In genomic region chr17:17375581-17375980, GRCm38 (mm10) we compare ENCODE assay signal across 9 mouse cellular contexts. TPM values are rescaled to one million over a fixed set of nuclear protein-coding genes. Genes with fewer than 3 reads are reported as not detected.
A peak's percentile ranks its signal among the peaks of the same experiment; 100 is the strongest.
DNase-seq lines count a peak whose midpoint lies in the region; ATAC-seq and TF ChIP-seq lines count a peak whose summit lies in the region.
"Had no signal": no experiment of that assay in that cellular context is flagged by ENCODE, and none has a peak within 500 bp of the region (broad histone marks: within the 10 kb centered on the region; RNA-seq: fewer than 3 reads in every experiment).

No protein-coding gene starts in this region.

- 81% methylated on average over 3 of the region's 3 CpGs for WGBS in heart, postnatal 0 days
- WGBS in embryonic facial prominence, embryonic 11.5 days = 86% methylated on average over 3 of the region's 3 CpGs
- WGBS in intestine, embryonic 16.5 days = 84% methylated on average over 3 of the region's 3 CpGs
- 91% methylated on average over 3 of the region's 3 CpGs for WGBS in midbrain, postnatal 0 days

- H3K4me2 ChIP-seq in heart, postnatal 0 days (ENCODE audit: low read depth, low read length) = peak overlapping the region; percentile 91
- peak overlapping the region; percentile 39; the same call in 1 of the 2 replicates for H3K4me2 ChIP-seq in embryonic facial prominence, embryonic 11.5 days (ENCODE audit: low read depth, low read length)
- H3K4me2 ChIP-seq in intestine, embryonic 16.5 days (ENCODE audit: low read depth, low read length) = peak overlapping the region; percentile 58
- peak overlapping the region; percentile 5; the same call in 1 of the 2 replicates for H3K4me2 ChIP-seq in midbrain, postnatal 0 days (ENCODE audit: low read depth, low read length, poor library complexity, severe bottlenecking)

- no peak overlapping the region for H3K9ac ChIP-seq in heart, postnatal 0 days (replicated peaks; ENCODE audit: low read depth, low read length)
- H3K9ac ChIP-seq in embryonic facial prominence, embryonic 11.5 days (replicated peaks; ENCODE audit: low read length) = no peak overlapping the region
- H3K9ac ChIP-seq in intestine, embryonic 16.5 days (ENCODE audit: low read depth, low read length) = peak overlapping the region; percentile 74; the same call in 1 of the 2 replicates
- H3K9ac ChIP-seq in midbrain, postnatal 0 days (replicated peaks; ENCODE audit: low read length, poor library complexity, severe bottlenecking) = peak overlapping the region; percentile 67; the same call in 1 of the 2 replicates

- H3K27ac ChIP-seq in heart, postnatal 0 days (ENCODE audit: low read depth) = no peak overlapping the region
- no peak overlapping the region for H3K27ac ChIP-seq in embryonic facial prominence, embryonic 11.5 days (replicated peaks; ENCODE audit: low read depth, low read length)
- no peak overlapping the region for H3K27ac ChIP-seq in intestine, embryonic 16.5 days (ENCODE audit: low read length)
- no peak overlapping the region for H3K27ac ChIP-seq in midbrain, postnatal 0 days (ENCODE audit: low read depth, low read length)

- no peak for ATAC-seq in heart, postnatal 0 days (ENCODE audit: insufficient read depth, low read depth)
- ATAC-seq in embryonic facial prominence, embryonic 11.5 days (replicated peaks; ENCODE audit: insufficient number of reproducible peaks, low FRiP score, low TSS enrichment, low read depth) = no peak
- no peak for ATAC-seq in intestine, embryonic 16.5 days
- no peak for ATAC-seq in midbrain, postnatal 0 days (ENCODE audit: low FRiP score)

- no peak for TF ChIP-seq CTCF in heart, postnatal 0 days (IDR thresholded peaks at IDR 0.05; ENCODE audit: low read depth)
- no peak for TF ChIP-seq CTCF in midbrain, postnatal 0 days (IDR thresholded peaks at IDR 0.05)

- peaks cover 10% of the 10 kb centered on the region; the same call in 1 of the 2 replicates for H3K4me1 ChIP-seq in heart, postnatal 0 days (ENCODE audit: control insufficient read depth, insufficient read depth)
- H3K4me1 ChIP-seq in embryonic facial prominence, embryonic 11.5 days (ENCODE audit: control insufficient read depth, insufficient read depth, low read length) = no peaks in the 10 kb centered on the region
- 0 out of 2 replicates have a peak, but pooled peaks cover 7% of the 10 kb centered on the region for H3K4me1 ChIP-seq in intestine, embryonic 16.5 days (ENCODE audit: control insufficient read depth, insufficient read depth, low read length)
- peaks cover 6% of the 10 kb centered on the region; the same call in 1 of the 2 replicates for H3K4me1 ChIP-seq in midbrain, postnatal 0 days (ENCODE audit: insufficient read depth, low read length)

- no peaks in the 10 kb centered on the region for H3K9me3 ChIP-seq in heart, postnatal 0 days (replicated peaks; ENCODE audit: control insufficient read depth, low read length)
- no peaks in the 10 kb centered on the region for H3K9me3 ChIP-seq in embryonic facial prominence, embryonic 11.5 days (replicated peaks; ENCODE audit: control insufficient read depth, low read length)
- H3K9me3 ChIP-seq in intestine, embryonic 16.5 days (ENCODE audit: control insufficient read depth, low read length) = no peaks in the 10 kb centered on the region
- no peaks in the 10 kb centered on the region for H3K9me3 ChIP-seq in midbrain, postnatal 0 days (ENCODE audit: low read length)

- peak overlapping the region; percentile 88; the same call in 1 of the 2 replicates for H3K4me3 ChIP-seq in heart, postnatal 0 days (ENCODE audit: low read depth, low read length)
- H3K4me3 ChIP-seq in embryonic facial prominence, embryonic 11.5 days (ENCODE audit: low read depth, low read length) = peak overlapping the region; percentile 69; the same call in 1 of the 2 replicates
- peak overlapping the region; percentile 65 for H3K4me3 ChIP-seq in intestine, embryonic 16.5 days (ENCODE audit: low read length)
- no peak overlapping the region for H3K4me3 ChIP-seq in midbrain, postnatal 0 days (ENCODE audit: low read depth, low read length)

- DNase-seq in heart, postnatal 0 days (ENCODE audit: low spot score) = no peak
- no peak for DNase-seq in heart, adult 11 months
- no peak for DNase-seq in embryonic facial prominence, embryonic 11.5 days (ENCODE audit: low spot score)
- DNase-seq in midbrain, postnatal 0 days (ENCODE audit: low spot score) = no peak
- no peak for DNase-seq in spleen, postnatal 14 days (ENCODE audit: low spot score in 2 of 2)
- no peak for DNase-seq in adrenal gland, postnatal 14 days
- DNase-seq in cerebellum, postnatal 10 days = no peak

- peaks cover 16% of the 10 kb centered on the region for H3K36me3 ChIP-seq in heart, postnatal 0 days (replicated peaks; ENCODE audit: control insufficient read depth, insufficient read depth, low read length)
- no peaks in the 10 kb centered on the region; the same call in 1 of the 2 replicates for H3K36me3 ChIP-seq in embryonic facial prominence, embryonic 11.5 days (replicated peaks; ENCODE audit: control insufficient read depth, insufficient read depth, low read depth, low read length)
- H3K36me3 ChIP-seq in intestine, embryonic 16.5 days (ENCODE audit: control insufficient read depth, insufficient read depth, low read length) = peaks cover 6% of the 10 kb centered on the region; the same call in 1 of the 2 replicates
- H3K36me3 ChIP-seq in midbrain, postnatal 0 days (ENCODE audit: insufficient read depth, low read length) = 0 out of 2 replicates have a peak, but pooled peaks cover 2% of the 10 kb centered on the region

- no peak for TF ChIP-seq EP300 in heart, postnatal 0 days (IDR thresholded peaks at IDR 0.05; ENCODE audit: low read depth)

- H3K27me3 ChIP-seq in heart, postnatal 0 days (ENCODE audit: control insufficient read depth, insufficient read depth, low read length) = no peaks in the 10 kb centered on the region
- no peaks in the 10 kb centered on the region for H3K27me3 ChIP-seq in embryonic facial prominence, embryonic 11.5 days (ENCODE audit: control insufficient read depth, insufficient read depth, low read length)
- H3K27me3 ChIP-seq in intestine, embryonic 16.5 days (replicated peaks; ENCODE audit: control insufficient read depth, insufficient read depth, low read length) = no peaks in the 10 kb centered on the region
- H3K27me3 ChIP-seq in midbrain, postnatal 0 days (ENCODE audit: insufficient read depth, low read length) = no peaks in the 10 kb centered on the region

RNA-seq across cellular contexts. Expression of gene Riok2, which starts 1.5 kb away (rescaled TPM):
- total RNA-seq in heart, postnatal 0 days (2014; rRNA removed; ENCODE audit: low replicate concordance) = 27.7 and 34.1 TPM in 2 replicates
- polyA plus RNA-seq in heart, postnatal 0 days (2015; fragmentation: Nextera tagmentation; extraction: Ambion mirVana) = 21.2 and 21.4 TPM in 2 replicates
- polyA plus RNA-seq in embryonic facial prominence, embryonic 11.5 days (2014; fragmentation: Nextera tagmentation; extraction: Ambion mirVana) = 39.6 and 39.9 TPM in 2 replicates
- polyA plus RNA-seq in intestine, embryonic 16.5 days (2015; fragmentation: Nextera tagmentation; extraction: Ambion mirVana) = 23.9 and 25.8 TPM in 2 replicates
- total RNA-seq in midbrain, postnatal 0 days (2014; rRNA removed) = 28.6 and 33.6 TPM in 2 replicates
- polyA plus RNA-seq in midbrain, postnatal 0 days (2015; fragmentation: Nextera tagmentation; extraction: Ambion mirVana) = 11.2 and 12.7 TPM in 2 replicates
- total RNA-seq in adrenal gland, postnatal 14 days (2021) = 23.3 and 24.2 TPM in 2 replicates

RNA-seq across cellular contexts. Expression of gene Lix1, which starts 26.9 kb away (rescaled TPM):
- 2.1 and 2.5 TPM in 2 replicates for total RNA-seq in heart, postnatal 0 days (2014; rRNA removed; ENCODE audit: low replicate concordance)
- 6.9 and 8.3 TPM in 2 replicates for polyA plus RNA-seq in heart, postnatal 0 days (2015; fragmentation: Nextera tagmentation; extraction: Ambion mirVana)
- 64.5 and 69.2 TPM in 2 replicates for polyA plus RNA-seq in embryonic facial prominence, embryonic 11.5 days (2014; fragmentation: Nextera tagmentation; extraction: Ambion mirVana)
- 3.1 and 4.0 TPM in 2 replicates for polyA plus RNA-seq in intestine, embryonic 16.5 days (2015; fragmentation: Nextera tagmentation; extraction: Ambion mirVana)
- total RNA-seq in midbrain, postnatal 0 days (2014; rRNA removed) = 11.4 and 11.9 TPM in 2 replicates
- 10.9 and 12.9 TPM in 2 replicates for polyA plus RNA-seq in midbrain, postnatal 0 days (2015; fragmentation: Nextera tagmentation; extraction: Ambion mirVana)
- total RNA-seq in adrenal gland, postnatal 14 days (2021) = 6.9 and 9.6 TPM in 2 replicates
- total RNA-seq: neutrophil, adult 5-6 weeks had no signal

Comparison
In these comparisons a context has a peak if more than half of its experiments do, and no peak if none do; other contexts are left out.
1. H3K4me2 ChIP-seq: peak in every context shown above with its lines; median percentile 91 in heart, postnatal 0 days; 58 in intestine, embryonic 16.5 days; 39 in embryonic facial prominence, embryonic 11.5 days; 5 in midbrain, postnatal 0 days.
2. H3K9ac ChIP-seq: peak in intestine, embryonic 16.5 days (single experiment) and midbrain, postnatal 0 days (single experiment); none in heart, postnatal 0 days (single experiment) and embryonic facial prominence, embryonic 11.5 days (single experiment).